Mouse (Mus musculus) liver, embryonic 12.5 days (tissue): ENCODE measurements around the gene Gpc5. TPM values are rescaled to one million over a fixed set of nuclear protein-coding genes. Genes with fewer than 3 reads are reported as not detected.
"Not testable (repeated sequence)": the region's sequence is repeated elsewhere in the genome, so short reads cannot be mapped to it uniquely, and the experiment has no call there.

Source experiments
- ATAC-seq: fragments of 200-750 bp; cut with Nextera tagmentation; 2 replicates; pipeline ENCODE4 v1.8.0; 2017; ENCODE audit warnings: moderate number of reproducible peaks, mild to moderate bottlenecking, moderate library complexity
- H3K27ac ChIP-seq: fragments of 300-500 bp; sonication (generic); 2 replicates; pipeline ENCODE4 v1.5.1; 2016; ENCODE audit warnings: mild to moderate bottlenecking
- H3K27me3 ChIP-seq: fragments of 300-500 bp; sonication (generic); replicated peaks from 2 replicates; pipeline ENCODE4 v1.6.1; 2016; ENCODE audit warnings: mild to moderate bottlenecking, moderate library complexity
- H3K36me3 ChIP-seq: fragments of 300-500 bp; sonication (generic); 2 replicates; pipeline ENCODE4 v1.6.1; 2016; ENCODE audit warnings: mild to moderate bottlenecking, moderate library complexity
- H3K4me1 ChIP-seq: fragments of 300-500 bp; sonication (generic); 2 replicates; pipeline ENCODE4 v1.6.1; 2016
- H3K4me2 ChIP-seq: fragments of 300-500 bp; sonication (generic); 2 replicates; pipeline ENCODE4 v1.6.1; 2016; ENCODE audit warnings: mild to moderate bottlenecking, moderate library complexity
- H3K4me3 ChIP-seq: fragments of 300-500 bp; sonication (generic); 2 replicates; pipeline ENCODE4 v1.5.1; 2016; ENCODE audit warnings: mild to moderate bottlenecking, moderate library complexity
- H3K9ac ChIP-seq: fragments of 300-500 bp; sonication (generic); 2 replicates; pipeline ENCODE4 v1.6.1; 2016; ENCODE audit warnings: mild to moderate bottlenecking, moderate library complexity
- H3K9me3 ChIP-seq: fragments of 300-500 bp; sonication (generic); replicated peaks from 2 replicates; pipeline ENCODE4 v1.6.1; 2016; ENCODE audit warnings: mild to moderate bottlenecking, moderate library complexity
- WGBS: fragments of 180-500 bp; shearing (Covaris S2); methylation state at CpG from one replicate; pipeline ENCODE4 v1.1.7; 2016; ENCODE audit not compliant: insufficient replicate concordance; 5-methylcytosine and 5-hydroxymethylcytosine counted together
- polyA plus RNA-seq: library from polyadenylated mRNA; unstranded; fragments of >200 nt; fragmentation: Nextera tagmentation; extraction: Ambion mirVana; gene quantifications from 2 replicates; pipeline ENCODE4 v1.2.1, GENCODE M21; 2016

Gene Gpc5
- polyA plus RNA-seq, 1 experiment from 2014 or later, result not detected

GRCm38 (mm10) chr14:115066164-115066563 lies 25.9 kb upstream of the Gpc5 start:
- H3K9ac ChIP-seq, H3K4me1 ChIP-seq, ATAC-seq, H3K27ac ChIP-seq, H3K27me3 ChIP-seq, H3K4me2 ChIP-seq, H3K9me3 ChIP-seq, H3K4me3 ChIP-seq, H3K36me3 ChIP-seq: not testable (repeated sequence)
- 58% methylated on average over 2 of the region's 2 CpGs for WGBS

GRCm38 (mm10) chr14:115070534-115070933 lies 21.5 kb upstream of the Gpc5 start:
- Histone ChIP-seq H3K4me1 (no peaks in the 10 kb centered on the region), H3K4me3 (no peak overlapping the region), H3K9ac (no peak overlapping the region), H3K9me3 (no peaks in the 10 kb centered on the region), H3K36me3 (no peaks in the 10 kb centered on the region), H3K27ac (no peak overlapping the region), H3K4me2 (no peak overlapping the region), H3K27me3 (no peaks in the 10 kb centered on the region)
- 42% methylated on average over 6 of the region's 6 CpGs for WGBS
- ATAC-seq, result no peak

DNA sequence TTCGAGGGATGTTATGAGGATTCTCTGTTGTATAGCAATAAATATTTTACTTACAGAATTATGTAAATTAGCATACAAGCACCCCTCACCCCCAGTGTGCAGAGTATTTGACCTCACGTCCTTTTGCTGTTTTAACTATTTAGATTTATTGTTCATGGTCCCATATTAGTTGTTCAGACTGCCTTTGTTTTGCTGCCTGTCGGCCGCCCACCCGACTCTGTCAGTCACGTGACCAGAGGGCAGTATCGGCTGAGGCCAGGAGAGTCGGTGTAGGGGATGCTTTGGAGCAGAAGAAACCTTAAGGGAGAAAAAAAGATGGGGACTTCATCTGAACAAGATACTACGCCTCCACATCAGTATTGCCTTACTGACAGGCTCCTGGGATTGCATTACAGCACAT lies 14.7 kb upstream of the Gpc5 start:
- Histone ChIP-seq H3K27me3 (no peaks in the 10 kb centered on the region), H3K4me2 (no peak overlapping the region), H3K9ac (no peak overlapping the region), H3K4me1 (no peaks in the 10 kb centered on the region), H3K36me3 (no peaks in the 10 kb centered on the region), H3K9me3 (no peaks in the 10 kb centered on the region), H3K4me3 (no peak overlapping the region), H3K27ac (no peak overlapping the region)
- 41% methylated on average over 9 of the region's 9 CpGs for WGBS
- ATAC-seq, result no peak

GRCm38 (mm10) chr14:115078064-115078463 lies 14.0 kb upstream of the Gpc5 start:
- Histone ChIP-seq H3K9ac (no peak overlapping the region), H3K9me3 (no peaks in the 10 kb centered on the region), H3K36me3 (no peaks in the 10 kb centered on the region), H3K27ac (no peak overlapping the region), H3K4me2 (no peak overlapping the region), H3K4me1 (no peaks in the 10 kb centered on the region), H3K4me3 (no peak overlapping the region), H3K27me3 (no peaks in the 10 kb centered on the region)
- no peak for ATAC-seq
- 70% methylated on average over 7 of the region's 7 CpGs for WGBS

DNA sequence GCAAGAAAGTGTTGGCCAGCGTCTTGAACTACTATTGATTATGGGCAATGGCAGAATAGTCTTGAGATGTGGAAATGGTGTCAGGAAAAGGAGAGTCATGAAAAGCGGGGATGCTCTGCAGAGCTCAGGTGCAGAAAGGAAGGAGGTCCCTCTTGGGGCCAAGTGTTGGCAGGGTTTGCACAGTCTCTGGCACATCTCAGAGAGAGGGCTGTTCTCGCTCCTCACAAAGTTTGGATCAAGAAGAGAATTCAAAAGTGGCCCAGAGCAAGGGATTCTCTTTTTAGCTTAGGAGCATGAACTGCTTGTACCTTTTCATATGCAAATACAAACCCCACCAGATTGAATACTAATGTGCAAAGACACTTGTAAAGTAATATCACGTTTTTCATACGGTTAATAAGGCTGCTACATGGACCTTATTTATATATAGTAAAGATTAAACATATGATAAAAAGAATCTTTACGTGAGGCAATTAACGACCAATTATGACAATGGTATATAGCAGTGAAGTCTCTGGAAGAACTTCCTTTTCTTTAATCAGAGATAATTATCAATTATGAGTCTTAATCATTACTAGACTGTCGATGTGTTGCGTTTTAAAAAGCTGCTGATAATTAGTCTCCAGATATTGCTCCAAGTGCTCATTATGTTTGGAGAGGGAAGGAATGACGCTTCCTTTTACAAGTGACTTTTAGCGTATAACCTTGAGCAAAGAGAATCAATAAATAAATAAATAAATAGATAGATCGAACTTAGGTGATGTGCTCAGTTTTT lies 10.1 kb upstream of the Gpc5 start:
- Histone ChIP-seq H3K4me1 (no peaks in the 10 kb centered on the region), H3K4me3 (no peak overlapping the region), H3K4me2 (no peak overlapping the region), H3K27me3 (no peaks in the 10 kb centered on the region), H3K36me3 (no peaks in the 10 kb centered on the region), H3K27ac (no peak overlapping the region), H3K9ac (no peak overlapping the region), H3K9me3 (no peaks in the 10 kb centered on the region)
- 76% methylated on average over 12 of the region's 12 CpGs for WGBS
- ATAC-seq, result no peak

DNA sequence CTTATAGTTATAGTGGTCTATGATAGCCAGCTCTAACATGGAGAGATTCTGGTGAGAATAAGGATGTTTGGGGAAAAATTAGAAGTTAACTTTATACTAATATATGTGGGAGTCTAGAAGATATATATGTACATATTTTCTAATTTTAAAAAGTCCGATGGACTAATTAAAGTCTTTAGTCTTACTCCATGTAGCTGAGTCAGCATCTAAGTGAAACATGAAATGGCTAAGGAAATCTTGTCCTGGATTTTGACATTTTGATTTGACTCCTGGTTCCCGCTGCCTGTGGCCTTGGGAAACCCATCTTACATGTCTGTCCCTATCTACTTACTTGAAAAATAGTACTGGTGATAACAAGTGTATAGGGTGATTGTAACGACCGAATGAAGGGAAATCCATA lies 1.5 kb upstream of the Gpc5 start:
- no peak overlapping the region for H3K27ac ChIP-seq

DNA sequence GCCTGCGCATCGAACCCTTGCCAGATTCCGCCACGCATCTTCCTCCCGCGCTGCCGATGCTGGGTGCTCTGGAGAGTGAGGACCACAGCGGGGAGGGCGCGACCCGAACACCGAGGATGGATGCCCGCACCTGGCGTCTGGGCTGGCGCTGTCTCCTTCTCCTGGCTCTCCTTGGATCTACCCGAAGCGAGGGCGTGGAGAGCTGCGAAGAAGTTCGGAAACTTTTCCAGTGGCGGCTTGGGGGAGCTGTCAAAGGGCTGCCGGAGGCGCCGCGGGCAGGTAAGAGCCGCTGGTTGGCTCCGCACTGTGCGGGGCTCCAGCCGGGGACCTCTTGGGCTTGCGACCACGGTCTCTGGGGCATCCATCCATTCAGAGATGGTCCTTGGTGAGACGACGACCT lies 495 bp downstream of the Gpc5 start:
- no peaks in the 10 kb centered on the region for H3K36me3 ChIP-seq
- peak overlapping the region; percentile 12; the same call in 1 of the 2 replicates for H3K9ac ChIP-seq
- peak overlapping the region; percentile 83 for H3K4me2 ChIP-seq
- H3K4me3 ChIP-seq, result peak overlapping the region; percentile 61
- H3K27ac ChIP-seq, result no peak overlapping the region
- no peaks in the 10 kb centered on the region for H3K9me3 ChIP-seq
- peaks cover 46% of the 10 kb centered on the region for H3K27me3 ChIP-seq
- 1% methylated on average over 33 of the region's 33 CpGs for WGBS
- peaks cover 9% of the 10 kb centered on the region for H3K4me1 ChIP-seq
- ATAC-seq, result peak; percentile 33; the same call in 1 of the 2 replicates

More for the DNA sequence above, 1.5 kb upstream of the Gpc5 start:
- 64% methylated on average over 4 of the region's 4 CpGs for WGBS
- no peak overlapping the region for H3K9ac ChIP-seq
- H3K4me2 ChIP-seq, result no peak overlapping the region
- no peaks in the 10 kb centered on the region for H3K36me3 ChIP-seq
- peaks cover 46% of the 10 kb centered on the region for H3K27me3 ChIP-seq
- H3K4me1 ChIP-seq, result peaks cover 9% of the 10 kb centered on the region
- H3K4me3 ChIP-seq, result no peak overlapping the region
- no peak for ATAC-seq
- H3K9me3 ChIP-seq, result no peaks in the 10 kb centered on the region

DNA sequence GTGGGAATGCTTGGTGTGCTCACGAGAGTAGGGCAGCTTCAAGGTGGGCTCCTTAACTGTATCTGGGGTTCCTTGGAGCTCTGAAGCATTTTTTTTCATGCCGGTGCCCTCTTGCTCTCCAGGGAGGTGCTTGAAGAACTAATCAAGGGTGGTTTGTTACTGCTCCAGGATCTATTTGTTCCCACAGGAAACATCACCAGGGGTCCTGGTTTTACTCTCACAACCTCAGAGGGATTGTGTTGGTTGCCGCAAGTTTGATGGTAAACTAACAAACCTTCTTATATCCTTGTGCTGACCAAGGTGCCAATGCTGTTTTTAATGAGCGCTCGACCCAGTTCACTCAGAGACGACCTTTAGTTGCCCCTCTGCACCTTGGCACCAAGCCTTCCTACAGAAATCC lies 937 bp downstream of the Gpc5 start:
- H3K4me2 ChIP-seq, result peak overlapping the region; percentile 83
- no peak overlapping the region for H3K27ac ChIP-seq
- peaks cover 46% of the 10 kb centered on the region for H3K27me3 ChIP-seq
- H3K4me1 ChIP-seq, result peaks cover 9% of the 10 kb centered on the region
- H3K9ac ChIP-seq, result no peak overlapping the region
- H3K36me3 ChIP-seq, result no peaks in the 10 kb centered on the region
- WGBS, result 20% methylated on average over 6 of the region's 6 CpGs
- no peak for ATAC-seq
- H3K4me3 ChIP-seq, result peak overlapping the region; percentile 61
- H3K9me3 ChIP-seq, result no peaks in the 10 kb centered on the region

- ATAC-seq, result no peak
- no peak overlapping the region for H3K4me2 ChIP-seq
- no peak overlapping the region for H3K9ac ChIP-seq
- H3K9me3 ChIP-seq, result no peaks in the 10 kb centered on the region
- H3K27me3 ChIP-seq, result no peaks in the 10 kb centered on the region
- H3K27ac ChIP-seq, result no peak overlapping the region
- H3K4me3 ChIP-seq, result no peak overlapping the region
- WGBS, result 73% methylated on average over 9 of the region's 9 CpGs
- no peaks in the 10 kb centered on the region for H3K4me1 ChIP-seq
- H3K36me3 ChIP-seq, result no peaks in the 10 kb centered on the region
These were observed 8.7 kb downstream of the Gpc5 start for GRCm38 (mm10) chr14:115100617-115101299.

DNA sequence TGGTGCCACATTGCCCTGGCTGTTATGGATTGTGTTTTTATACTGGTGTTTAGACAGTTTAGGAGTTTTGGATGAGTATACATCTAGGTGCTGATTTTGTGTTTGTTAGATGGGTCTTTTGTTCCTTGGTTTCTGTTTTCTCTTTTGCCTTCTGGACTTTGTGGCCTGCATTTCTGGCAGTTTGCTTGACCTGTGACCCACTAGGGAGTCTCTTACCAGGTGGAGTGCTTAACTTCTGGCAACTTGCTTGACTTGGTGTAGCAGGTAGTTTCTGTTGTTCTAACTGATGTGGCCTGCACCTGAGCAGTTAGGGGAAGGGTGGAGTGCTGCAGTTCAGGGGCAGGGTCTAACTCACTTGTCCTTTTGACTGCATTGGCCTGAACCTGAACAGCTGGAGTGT lies 14.3 kb downstream of the Gpc5 start:
- Histone ChIP-seq H3K4me2 (no peak overlapping the region), H3K27ac (no peak overlapping the region), H3K9ac (no peak overlapping the region), H3K36me3 (no peaks in the 10 kb centered on the region), H3K9me3 (no peaks in the 10 kb centered on the region), H3K4me1 (no peaks in the 10 kb centered on the region), H3K4me3 (no peak overlapping the region), H3K27me3 (no peaks in the 10 kb centered on the region)
- ATAC-seq, result no peak

DNA sequence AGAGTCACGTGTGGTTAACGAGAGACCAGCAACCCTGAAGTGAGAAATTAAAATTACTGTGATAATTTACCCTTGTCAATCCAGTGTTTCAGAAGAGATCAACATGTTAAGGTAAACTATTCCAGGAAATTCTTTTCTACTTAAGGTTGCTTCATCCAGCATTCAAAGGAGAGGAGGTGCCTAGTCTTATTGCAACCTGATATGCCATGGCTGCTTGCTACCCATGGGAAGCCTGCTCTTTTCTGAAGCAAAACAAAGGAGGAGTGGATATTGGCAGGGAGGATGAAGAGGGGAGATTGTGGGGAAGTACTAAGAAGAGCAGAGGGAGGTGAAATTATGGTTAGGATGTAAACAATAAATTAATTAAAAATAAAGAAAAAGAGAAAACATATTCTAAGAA lies 15.5 kb downstream of the Gpc5 start:
- no peaks in the 10 kb centered on the region for H3K36me3 ChIP-seq
- no peaks in the 10 kb centered on the region for H3K9me3 ChIP-seq
- no peak for ATAC-seq
- H3K4me2 ChIP-seq, result no peak overlapping the region
- WGBS, result 39% methylated on average over 2 of the region's 2 CpGs
- H3K4me1 ChIP-seq, result no peaks in the 10 kb centered on the region
- H3K4me3 ChIP-seq, result no peak overlapping the region
- no peaks in the 10 kb centered on the region for H3K27me3 ChIP-seq
- H3K9ac ChIP-seq, result no peak overlapping the region
- no peak overlapping the region for H3K27ac ChIP-seq

DNA sequence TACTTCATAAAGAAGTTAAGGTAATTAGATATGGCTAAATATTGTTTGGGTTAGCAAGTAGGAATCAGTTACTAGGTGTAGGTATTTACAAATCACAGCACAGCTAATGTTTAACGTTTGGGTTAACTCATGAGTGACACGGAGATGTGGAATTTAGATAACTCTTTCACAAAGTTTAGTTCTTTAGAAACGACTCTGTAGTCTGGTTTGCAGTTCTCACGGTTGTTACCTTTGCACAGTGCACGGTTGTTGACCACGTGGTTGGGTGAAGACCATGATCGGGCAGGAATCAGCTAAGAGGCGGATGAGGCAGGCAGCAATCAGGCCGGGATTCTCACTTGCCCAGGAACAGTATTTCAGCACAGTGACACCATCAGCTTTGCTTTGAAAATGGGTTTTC lies 26.6 kb downstream of the Gpc5 start:
- no peak overlapping the region for H3K4me3 ChIP-seq
- H3K36me3 ChIP-seq, result no peaks in the 10 kb centered on the region
- 61% methylated on average over 9 of the region's 9 CpGs for WGBS
- no peak for ATAC-seq
- no peak overlapping the region for H3K4me2 ChIP-seq
- H3K9me3 ChIP-seq, result no peaks in the 10 kb centered on the region
- no peak overlapping the region for H3K9ac ChIP-seq
- no peaks in the 10 kb centered on the region for H3K27me3 ChIP-seq
- no peaks in the 10 kb centered on the region for H3K4me1 ChIP-seq
- no peak overlapping the region for H3K27ac ChIP-seq
